Comparison of ENCODE assay signal across 21 mouse cellular contexts in genomic region chr16:56279060-56279459, GRCm38 (mm10).
"Had no signal": no experiment of that assay in that cellular context is flagged by ENCODE, and none has a peak within 500 bp of the region (broad histone marks: within the 10 kb centered on the region; RNA-seq: fewer than 3 reads in every experiment).

No protein-coding gene starts in this region.

- H3K27ac ChIP-seq: gastrocnemius, adult 2 months; heart, embryonic 10.5 days; hindbrain, embryonic 10.5 days; hindbrain, embryonic 12.5 days; hindbrain, embryonic 14.5 days; left cerebral cortex, adult 2 months; limb, embryonic 10.5 days; limb, embryonic 12.5 days; liver, embryonic 13.5 days had no signal

- H3K9me3 ChIP-seq: heart, embryonic 10.5 days; heart, embryonic 12.5 days; hindbrain, embryonic 10.5 days; hindbrain, embryonic 12.5 days; limb, embryonic 10.5 days; limb, embryonic 12.5 days; liver, embryonic 13.5 days had no signal

- H3K4me3 ChIP-seq: gastrocnemius, adult 2 months; heart, embryonic 10.5 days; heart, embryonic 12.5 days; hindbrain, embryonic 10.5 days; hindbrain, embryonic 12.5 days; left cerebral cortex, adult 2 months; limb, embryonic 10.5 days; limb, embryonic 12.5 days; liver, embryonic 13.5 days had no signal

- H3K36me3 ChIP-seq: heart, embryonic 10.5 days; heart, embryonic 12.5 days; hindbrain, embryonic 10.5 days; hindbrain, embryonic 12.5 days; limb, embryonic 10.5 days; limb, embryonic 12.5 days; liver, embryonic 13.5 days had no signal

- ATAC-seq: hindbrain, embryonic 16.5 days had no signal

- H3K4me2 ChIP-seq: heart, embryonic 12.5 days; hindbrain, embryonic 12.5 days; hindbrain, embryonic 14.5 days; limb, embryonic 12.5 days; liver, embryonic 11.5 days; liver, embryonic 13.5 days had no signal

- DNase-seq: gastrocnemius, adult 2 months; gastrocnemius, postnatal 10 days; gastrocnemius, postnatal 25 days; heart, adult 18-20 months; heart, postnatal 10 days; heart, postnatal 4 days; kidney, adult 18-20 months; kidney, adult 8-10 months; kidney, postnatal 14 days; kidney, postnatal 36 days; liver, embryonic 13.5 days had no signal

- H3K27me3 ChIP-seq: heart, embryonic 12.5 days; hindbrain, embryonic 12.5 days; limb, embryonic 12.5 days; liver, embryonic 13.5 days had no signal

- H3K9ac ChIP-seq: heart, embryonic 12.5 days; hindbrain, embryonic 12.5 days; hindbrain, embryonic 14.5 days; limb, embryonic 12.5 days; liver, embryonic 13.5 days had no signal

- H3K4me1 ChIP-seq: heart, embryonic 10.5 days; hindbrain, embryonic 10.5 days; hindbrain, embryonic 12.5 days; limb, embryonic 12.5 days; liver, embryonic 13.5 days had no signal
